Mouse (Mus musculus) small intestine, adult 2 months (tissue): ENCODE measurements around the gene Gm7168. TPM values are rescaled to one million over a fixed set of nuclear protein-coding genes. Genes with fewer than 3 reads are reported as not detected.
"Not testable (repeated sequence)": the region's sequence is repeated elsewhere in the genome, so short reads cannot be mapped to it uniquely, and the experiment has no call there.

Experiments
- H3K27ac ChIP-seq: fragments of 200-500 bp; 2 replicates; pipeline ENCODE4 v1.5.1; 2012; ENCODE audit warnings: low read depth, low read length, control low read depth, inconsistent platforms; ENCODE audit not compliant: insufficient read depth
- H3K27me3 ChIP-seq: fragments of 200-500 bp; 2 replicates; pipeline ENCODE4 v1.6.1; 2012; ENCODE audit warnings: mild to moderate bottlenecking, moderate library complexity, low read length, inconsistent platforms; ENCODE audit not compliant: control insufficient read depth, insufficient read depth
- H3K36me3 ChIP-seq: fragments of 200-500 bp; 2 replicates; pipeline ENCODE4 v1.6.1; 2012; ENCODE audit warnings: mild to moderate bottlenecking, low read length, control low read depth, inconsistent platforms; ENCODE audit not compliant: control insufficient read depth, insufficient read depth
- H3K4me1 ChIP-seq: fragments of 200-500 bp; 2 replicates; pipeline ENCODE4 v1.6.1; 2012; ENCODE audit warnings: low read length, inconsistent platforms, mixed read lengths; ENCODE audit not compliant: control insufficient read depth, insufficient read depth, insufficient read length
- H3K4me3 ChIP-seq: fragments of 200-500 bp; 2 replicates; pipeline ENCODE4 v1.5.1; 2012; ENCODE audit warnings: low read depth, mild to moderate bottlenecking, control low read depth, inconsistent platforms, low read length, moderate library complexity
- CTCF ChIP-seq: fragments of 200-500 bp; IDR thresholded peaks from 2 replicates; pipeline ENCODE4 v1.5.1; 2012; ENCODE audit warnings: low read depth, mild to moderate bottlenecking, control low read depth, inconsistent platforms, low read length, moderate library complexity, mixed read lengths; ENCODE audit not compliant: insufficient replicate concordance, insufficient read length; ENCODE audit errors: extremely low read depth
- POLR2A ChIP-seq: fragments of 200-500 bp; IDR thresholded peaks from 2 replicates; pipeline ENCODE4 v1.6.1; 2012; ENCODE audit warnings: low read depth, mild to moderate bottlenecking, control low read depth, inconsistent platforms, low read length, moderate library complexity
- WGBS: fragments of 180-500 bp; shearing (Covaris S2); methylation state at CpG from one replicate; pipeline ENCODE4 v1.1.7; 2018; 5-methylcytosine and 5-hydroxymethylcytosine counted together
- polyA plus RNA-seq: library from polyadenylated mRNA; depleted of rRNA; stranded (reverse); fragments of >200 nt; gene quantifications from 2 replicates; pipeline ENCODE4 v1.2.3, GENCODE M21; 2012; rRNA removed

The Gm7168 gene
- polyA plus RNA-seq, 1 experiment, result 0.06 TPM

GRCm38 (mm10) chr17:13940487-13940886 is 7.7 kb upstream of the Gm7168 start:
- Histone ChIP-seq H3K4me1 (peaks cover 7% of the 10 kb centered on the region; the same call in 1 of the 2 replicates), H3K4me3 (no peak overlapping the region), H3K27me3 (no peaks in the 10 kb centered on the region), H3K36me3 (no peaks in the 10 kb centered on the region), H3K27ac (no peak overlapping the region)
- 88% methylated on average over 1 of the region's 1 CpGs for whole genome bisulfite sequencing
- TF ChIP-seq CTCF, result 0 out of 2 replicates have a peak, but pooled peaks have one; percentile 23
- no peak for TF ChIP-seq POLR2A

DNA sequence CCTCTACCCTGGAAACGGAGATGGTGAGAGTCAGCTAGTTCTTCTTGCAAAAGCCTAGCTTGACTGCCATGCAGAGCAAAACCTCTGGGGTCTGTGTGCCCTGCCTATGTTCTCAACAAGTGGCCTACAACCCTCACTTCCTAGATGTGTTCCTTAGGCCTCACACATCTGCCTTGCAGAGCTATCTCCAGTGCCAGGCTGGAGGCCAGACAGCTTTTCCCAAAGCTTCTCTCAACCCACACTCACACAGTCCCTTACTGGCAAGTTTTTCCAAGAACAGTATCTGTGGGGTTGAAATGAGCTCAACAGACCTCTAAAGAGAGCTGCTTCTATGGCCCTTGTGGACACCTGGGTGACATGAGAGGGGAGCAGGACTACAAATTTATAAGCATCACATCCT is 3.4 kb downstream of the Gm7168 start:
- not testable (repeated sequence) for H3K27me3 ChIP-seq, H3K27ac ChIP-seq, H3K4me1 ChIP-seq, H3K4me3 ChIP-seq, H3K36me3 ChIP-seq
- 86% methylated on average over 1 of the region's 1 CpGs for WGBS

GRCm38 (mm10) chr17:13958129-13958528 is 10.0 kb downstream of the Gm7168 start:
- not testable (repeated sequence) for H3K27ac ChIP-seq, H3K4me3 ChIP-seq, H3K27me3 ChIP-seq, H3K4me1 ChIP-seq, H3K36me3 ChIP-seq
- WGBS, result 25% methylated on average over 1 of the region's 2 CpGs

DNA sequence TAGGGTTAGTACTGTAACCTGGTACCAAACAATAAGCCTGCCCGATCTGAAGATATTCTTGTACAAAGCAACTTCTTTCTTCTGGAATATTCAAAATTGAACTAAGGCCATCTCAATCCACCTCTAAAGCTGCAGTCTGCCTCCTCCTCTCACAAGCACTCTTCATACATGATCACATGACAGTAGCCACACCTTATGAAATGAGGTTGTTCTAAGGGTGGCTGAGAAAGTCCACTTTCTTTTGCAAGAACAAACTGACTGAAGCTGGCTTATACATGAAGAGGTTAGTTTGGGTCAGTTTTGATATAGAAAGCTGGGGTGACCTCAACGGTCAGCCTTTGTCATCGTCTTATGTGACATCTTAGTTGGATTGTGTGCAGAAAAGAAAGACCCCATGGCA is 14.1 kb downstream of the Gm7168 start:
- not testable (repeated sequence) for H3K4me1 ChIP-seq, H3K27me3 ChIP-seq, H3K27ac ChIP-seq, H3K36me3 ChIP-seq, H3K4me3 ChIP-seq
- 83% methylated on average over 3 of the region's 3 CpGs for WGBS

- H3K27ac ChIP-seq, H3K4me1 ChIP-seq, H3K27me3 ChIP-seq, H3K36me3 ChIP-seq, H3K4me3 ChIP-seq: not testable (repeated sequence)
- WGBS, result 32% methylated on average over 1 of the region's 2 CpGs
Observed at GRCm38 (mm10) chr17:13965048-13965447, 16.9 kb downstream of the Gm7168 start.

- H3K4me1 ChIP-seq, H3K36me3 ChIP-seq, H3K27ac ChIP-seq, H3K27me3 ChIP-seq, H3K4me3 ChIP-seq: not testable (repeated sequence)
- WGBS, result 51% methylated on average over 1 of the region's 2 CpGs
Observed at GRCm38 (mm10) chr17:13969917-13970316, 21.7 kb downstream of the Gm7168 start.

DNA sequence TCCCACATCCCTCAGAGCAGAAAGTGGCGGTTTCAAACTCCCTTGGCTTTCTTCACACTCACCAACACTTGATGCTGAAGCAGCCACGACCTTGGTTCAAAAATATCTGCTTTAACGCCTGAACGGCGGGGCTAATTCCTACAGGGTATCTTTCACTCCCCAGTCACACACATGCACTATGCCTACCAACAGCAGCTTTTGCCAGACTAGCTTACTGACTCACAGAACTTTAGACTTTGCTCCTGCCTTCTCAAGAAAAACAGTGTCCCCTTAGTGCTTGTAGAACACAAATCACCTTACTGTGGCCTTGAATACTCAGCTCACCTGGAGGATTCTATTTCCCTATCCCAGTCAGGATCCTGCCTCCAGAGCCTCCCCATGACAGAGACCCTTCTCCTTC is 22.6 kb downstream of the Gm7168 start:
- H3K4me3 ChIP-seq, H3K27me3 ChIP-seq, H3K36me3 ChIP-seq, H3K4me1 ChIP-seq, H3K27ac ChIP-seq: not testable (repeated sequence)
- WGBS, result 30% methylated on average over 5 of the region's 5 CpGs

DNA sequence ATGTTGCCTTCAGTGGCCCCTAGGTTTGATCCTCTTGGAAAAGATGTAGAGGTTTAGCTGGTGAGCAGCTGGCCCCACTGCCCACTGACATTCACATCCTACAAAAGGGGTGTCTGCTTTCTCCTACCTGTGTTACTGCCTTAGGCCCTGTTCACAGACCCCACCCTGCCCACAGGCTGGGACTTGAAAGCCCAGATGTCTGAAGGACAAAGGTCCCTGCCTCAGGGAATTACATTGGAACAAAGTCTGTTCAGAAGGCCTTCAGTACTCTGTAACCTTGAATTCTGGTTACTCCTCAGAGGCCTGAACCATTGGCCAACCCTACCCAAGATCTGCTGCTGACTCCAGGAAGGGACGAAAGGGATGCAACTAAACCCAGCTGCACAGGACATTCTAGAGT is 39.5 kb downstream of the Gm7168 start:
- TF ChIP-seq POLR2A, result no peak

GRCm38 (mm10) chr17:13993425-13993824 is 45.3 kb downstream of the Gm7168 start:
- H3K4me1 ChIP-seq, H3K4me3 ChIP-seq, H3K27me3 ChIP-seq, H3K36me3 ChIP-seq, H3K27ac ChIP-seq: not testable (repeated sequence)
- WGBS, result 37% methylated on average over 2 of the region's 2 CpGs

More for the DNA sequence above, 39.5 kb downstream of the Gm7168 start:
- Histone ChIP-seq H3K36me3 (no peaks in the 10 kb centered on the region), H3K4me1 (peaks cover 4% of the 10 kb centered on the region; the same call in 1 of the 2 replicates), H3K27me3 (no peaks in the 10 kb centered on the region), H3K4me3 (no peak overlapping the region), H3K27ac (no peak overlapping the region)
- 56% methylated on average over 1 of the region's 1 CpGs for WGBS

Other genes with a start within 250 kb of the Gm7168 start
- gene Afdn, start 187.8 kb upstream of the Gm7168 start, polyA plus RNA-seq, result 14.6 and 41.9 TPM in 2 replicates
- 0.44 and 0.65 TPM in 2 replicates for gene Tcte2, start 186.5 kb upstream of the Gm7168 start, polyA plus RNA-seq
- not detected in 2 replicates for gene Gm7356, start 55.3 kb downstream of the Gm7168 start, polyA plus RNA-seq
- not detected in 2 replicates for gene Gm7358, start 111.2 kb downstream of the Gm7168 start, polyA plus RNA-seq